In genomic region chr1:133178732-133179440, GRCm38 (mm10) we compare ENCODE assay signal across 10 mouse cellular contexts. TPM values are rescaled to one million over a fixed set of nuclear protein-coding genes. Genes with fewer than 3 reads are reported as not detected.
DNase-seq lines count a peak whose midpoint lies in the region; ATAC-seq lines count a peak whose summit lies in the region.
"Had no signal": no experiment of that assay in that cellular context is flagged by ENCODE, and none has a peak within 500 bp of the region (broad histone marks: within the 10 kb centered on the region; RNA-seq: fewer than 3 reads in every experiment).

No protein-coding gene starts in this region.

- no peaks in the 10 kb centered on the region for H3K9me3 ChIP-seq in heart, embryonic 12.5 days (replicated peaks)
- H3K9me3 ChIP-seq: heart, embryonic 15.5 days had no signal

- H3K9ac ChIP-seq in heart, embryonic 12.5 days: no peak overlapping the region
- H3K9ac ChIP-seq: heart, embryonic 15.5 days; liver, embryonic 14.5 days had no signal

- H3K27ac ChIP-seq in heart, embryonic 12.5 days (ENCODE audit: poor library complexity, severe bottlenecking): no peak overlapping the region
- H3K27ac ChIP-seq: heart, embryonic 15.5 days; liver, embryonic 14.5 days had no signal

- H3K36me3 ChIP-seq in heart, embryonic 12.5 days: no peaks in the 10 kb centered on the region
- H3K36me3 ChIP-seq: heart, embryonic 15.5 days had no signal

- H3K4me1 ChIP-seq in heart, embryonic 12.5 days (replicated peaks): peaks cover 23% of the 10 kb centered on the region

- H3K27me3 ChIP-seq in heart, embryonic 12.5 days (replicated peaks): peaks cover 8% of the 10 kb centered on the region; the same call in 1 of the 2 replicates

- no peak overlapping the region for H3K4me3 ChIP-seq in heart, embryonic 12.5 days
- H3K4me3 ChIP-seq: heart, embryonic 15.5 days had no signal

- DNase-seq in heart, adult 9 months (ENCODE audit: low spot score in 2 of 2): peak; percentile 32 to 48
- peak; percentile 73 to 77 for DNase-seq in cerebellum, postnatal 36 days
- DNase-seq in layer of hippocampus, postnatal 36 days: peak; percentile 37 to 42
- peak; percentile 70 to 77 for DNase-seq in right cerebral cortex, postnatal 10 days (ENCODE audit: low spot score in 2 of 2)
- DNase-seq in testis, postnatal 10 days (ENCODE audit: low spot score): no peak
- DNase-seq in spleen, postnatal 4 days (ENCODE audit: low spot score in 2 of 2): no peak

- H3K4me2 ChIP-seq in heart, embryonic 12.5 days: no peak overlapping the region
- H3K4me2 ChIP-seq: heart, embryonic 15.5 days had no signal

- ATAC-seq in heart, embryonic 12.5 days (ENCODE audit: insufficient number of reproducible peaks, low FRiP score): no peak
- ATAC-seq in erythroid progenitor cell, adult 5-6 weeks (replicated peaks; ENCODE audit: low FRiP score, poor library complexity, severe bottlenecking): no peak

- WGBS in heart, embryonic 12.5 days: 73% methylated on average over 11 of the region's 11 CpGs

RNA-seq across cellular contexts. Expression of gene Plekha6, which starts 14.9 kb away (rescaled TPM):
- 18.7 and 19.4 TPM in 2 replicates for polyA plus RNA-seq in heart, embryonic 12.5 days (2016; fragmentation: Nextera tagmentation; extraction: Ambion mirVana)
- 10 to 100 TPM; 48.4 to 51.8 TPM for total RNA-seq in layer of hippocampus, postnatal 36 days (2021)
- 0.36 TPM in 1 of 2 replicates, not detected in the other for total RNA-seq in erythroid progenitor cell, adult 5-6 weeks (2015; ENCODE audit: low replicate concordance)
- total RNA-seq in erythroid progenitor cell, adult 5-6 weeks (2017; ENCODE audit: low replicate concordance): 0.51 TPM in 1 of 2 replicates, not detected in the other

RNA-seq across cellular contexts. Expression of gene Ppp1r15b, which starts 47.9 kb away (rescaled TPM):
- 42.3 and 46.2 TPM in 2 replicates for polyA plus RNA-seq in heart, embryonic 12.5 days (2016; fragmentation: Nextera tagmentation; extraction: Ambion mirVana)
- total RNA-seq in layer of hippocampus, postnatal 36 days (2021): 10 to 100 TPM; 42.5 to 44.2 TPM
- 131 and 152 TPM in 2 replicates for total RNA-seq in erythroid progenitor cell, adult 5-6 weeks (2015; ENCODE audit: low replicate concordance)
- total RNA-seq in erythroid progenitor cell, adult 5-6 weeks (2017; ENCODE audit: low replicate concordance): 227 and 245 TPM in 2 replicates

Comparison
In these comparisons a context has a peak if more than half of its experiments do, and no peak if none do; other contexts are left out.
1. DNase-seq: peak in heart, adult 9 months (2 of 2), cerebellum, postnatal 36 days (2 of 2), layer of hippocampus, postnatal 36 days (2 of 2) and right cerebral cortex, postnatal 10 days (2 of 2); none in testis, postnatal 10 days (single experiment) and spleen, postnatal 4 days (0 of 2).
2. RNA of gene Plekha6, which starts 14.9 kb away (total RNA-seq): 48.4 to 51.8 TPM in layer of hippocampus, postnatal 36 days; 0.36 to 0.51 TPM in erythroid progenitor cell, adult 5-6 weeks; every median in the first group is over 10 times any median in the second.